Mouse (Mus musculus): Measurements from ENCODE around the gene 6430628N08Rik. TPM values are rescaled to one million over a fixed set of nuclear protein-coding genes. Genes with fewer than 3 reads are reported as not detected.

6430628N08Rik gene
- total RNA-seq, 2 experiments from 2014 or later: not detected

- no peak for DNase-seq
- intact Hi-C loops (cut with DNase I): no loop called here
Measured at GRCm38 (mm10) chr4:115937061-115937976, 46.9 kb downstream of the 6430628N08Rik start.

GRCm38 (mm10) chr4:115938276-115939160 is 48.1 kb downstream of the 6430628N08Rik start:
- no peak for DNase-seq
- intact Hi-C loops (cut with DNase I): no loop called here

- no peak for DNase-seq
- intact Hi-C loops (cut with DNase I): no loop called here
Measured at GRCm38 (mm10) chr4:115939295-115940102, 49.0 kb downstream of the 6430628N08Rik start, which contains the start of gene Dmbx1. Dmbx1 (minus strand) TSS chr4:115939926.

- no peak for DNase-seq
Measured at GRCm38 (mm10) chr4:115940681-115941080, 50.2 kb downstream of the 6430628N08Rik start.

GRCm38 (mm10) chr4:115941242-115941820 is 50.9 kb downstream of the 6430628N08Rik start:
- intact Hi-C loops (cut with DNase I): no loop called here
- DNase-seq: no peak

More at GRCm38 (mm10) chr4:115940681-115941080, 50.2 kb downstream of the 6430628N08Rik start:
- intact Hi-C loops (cut with DNase I): no loop called here

GRCm38 (mm10) chr4:115943669-115944314 is 53.3 kb downstream of the 6430628N08Rik start:
- DNase-seq: no peak
- intact Hi-C loops (cut with DNase I): no loop called here

Other genes with a start within 250 kb of the 6430628N08Rik start
- gene Cyp4b1, start 242.9 kb upstream of the 6430628N08Rik start, total RNA-seq (2021): 1 to 10 TPM; 2.5 to 3.6 TPM
- gene Efcab14, start 152.9 kb upstream of the 6430628N08Rik start, total RNA-seq (2021): 10 to 100 TPM; 35.1 to 35.2 TPM
- 1 to 10 TPM; 2.8 to 3.4 TPM for gene Tex38, start 109.6 kb upstream of the 6430628N08Rik start, total RNA-seq (2021)
- 10 to 100 TPM; 39.8 to 46.9 TPM for gene Atpaf1, start 105.9 kb upstream of the 6430628N08Rik start, total RNA-seq (2021)
- 1 to 10 TPM; 1.8 to 3.1 TPM for gene Mob3c, start 62.6 kb upstream of the 6430628N08Rik start, total RNA-seq (2021)
- gene Mknk1, start 51.5 kb upstream of the 6430628N08Rik start, total RNA-seq (2021): 10 to 100 TPM; 22.9 to 24.7 TPM
- gene Kncn, start 6.3 kb upstream of the 6430628N08Rik start, total RNA-seq (2021): not detected
- not detected for gene Dmbx1, start 49.3 kb downstream of the 6430628N08Rik start, total RNA-seq (2021)
- under 1 TPM; 0.17 to 0.28 TPM for gene Faah, start 127.3 kb downstream of the 6430628N08Rik start, total RNA-seq (2021)
- 10 to 100 TPM; 12.5 to 14.5 TPM for gene Nsun4, start 163.2 kb downstream of the 6430628N08Rik start, total RNA-seq (2021)
- 100 to 1,000 TPM; 843 to 875 TPM for gene Uqcrh, start 184.4 kb downstream of the 6430628N08Rik start, total RNA-seq (2021)
- 10 to 100 TPM; 17.3 to 19.3 TPM for gene Lrrc41, start 184.6 kb downstream of the 6430628N08Rik start, total RNA-seq (2021)
- under 1 TPM; 0.77 to 0.99 TPM for gene Rad54l, start 233.0 kb downstream of the 6430628N08Rik start, total RNA-seq (2021)
- gene Pomgnt1, start 233.2 kb downstream of the 6430628N08Rik start, total RNA-seq (2021): 10 to 100 TPM; 41.2 to 49.5 TPM